Mouse (Mus musculus) adrenal gland, postnatal 14 days (tissue): ENCODE results near the gene Vps72. TPM values are rescaled to one million over a fixed set of nuclear protein-coding genes. Genes with fewer than 3 reads are reported as not detected.

Experiments
- DNase-seq: peaks from one replicate; pipeline ENCODE4 v3.0.0; 2021; ENCODE audit warnings: mixed read lengths
- microRNA-seq, 2 experiments: library from miRNA; unstranded; fragments of <30 nt; microRNA quantifications; one replicate each; pipeline ENCODE4 v1.2.0; 2021
- total RNA-seq: library from RNA; stranded (reverse); gene quantifications from 2 replicates; pipeline ENCODE4 v1.2.3, GENCODE M21; 2021

Gene Vps72
- total RNA-seq, 1 experiment from 2014 or later, result 56.6 TPM

GRCm38 (mm10) chr3:95164840-95165239, 54.0 kb downstream of the Vps72 start:
- no peak for DNase-seq

GRCm38 (mm10) chr3:95169996-95170395, 59.2 kb downstream of the Vps72 start:
- no peak for DNase-seq

- no peak for DNase-seq
Observed at GRCm38 (mm10) chr3:95171105-95171504, 60.3 kb downstream of the Vps72 start.

Small RNA genes lying within 50 kb of the gene (microRNA-seq; reads per million reads assigned to microRNA genes)
- 0 reads per million in 2 experiments for gene Mir8099-1

Other genes with a start within 250 kb of the Vps72 start
- gene Psmb4, start 224.1 kb upstream of the Vps72 start, total RNA-seq, result 262 and 280 TPM in 2 replicates
- gene Selenbp1, start 178.0 kb upstream of the Vps72 start, total RNA-seq, result 68.0 and 87.5 TPM in 2 replicates
- 22.4 and 26.9 TPM in 2 replicates for gene Rfx5, start 156.9 kb upstream of the Vps72 start, total RNA-seq
- 40.5 and 46.3 TPM in 2 replicates for gene Pi4kb, start 136.3 kb upstream of the Vps72 start, total RNA-seq
- gene Zfp687, start 95.6 kb upstream of the Vps72 start, total RNA-seq, result 30.9 and 33.2 TPM in 2 replicates
- 218 and 243 TPM in 2 replicates for gene Psmd4, start 68.4 kb upstream of the Vps72 start, total RNA-seq
- 42.9 and 43.8 TPM in 2 replicates for gene Pip5k1a, start 4.1 kb upstream of the Vps72 start, total RNA-seq
- gene Tmod4, start 13.5 kb downstream of the Vps72 start, total RNA-seq, result 1.4 TPM in 1 of 2 replicates, not detected in the other
- 39.8 and 43.6 TPM in 2 replicates for gene Scnm1, start 23.0 kb downstream of the Vps72 start, total RNA-seq
- gene Lysmd1, start 23.1 kb downstream of the Vps72 start, total RNA-seq, result 9.0 and 11.3 TPM in 2 replicates
- 1.7 and 7.8 TPM in 2 replicates for gene Tnfaip8l2, start 31.3 kb downstream of the Vps72 start, total RNA-seq
- gene Sema6c, start 49.4 kb downstream of the Vps72 start, total RNA-seq, result 2.8 and 5.4 TPM in 2 replicates
- 22.6 and 26.4 TPM in 2 replicates for gene Gabpb2, start 106.9 kb downstream of the Vps72 start, total RNA-seq
- 63.3 and 80.3 TPM in 2 replicates for gene Cdc42se1, start 117.7 kb downstream of the Vps72 start, total RNA-seq
- gene Mllt11, start 121.1 kb downstream of the Vps72 start, total RNA-seq, result 6.9 and 15.1 TPM in 2 replicates
- not detected in 2 replicates for gene Gm128, start 130.6 kb downstream of the Vps72 start, total RNA-seq
- 0.19 and 0.34 TPM in 2 replicates for gene Bnipl, start 140.2 kb downstream of the Vps72 start, total RNA-seq
- gene Mindy1, start 170.3 kb downstream of the Vps72 start, total RNA-seq, result 78.9 and 104 TPM in 2 replicates
- gene Prune1, start 171.1 kb downstream of the Vps72 start, total RNA-seq, result 21.6 and 24.0 TPM in 2 replicates
- gene Anxa9, start 196.2 kb downstream of the Vps72 start, total RNA-seq, result 1.1 and 1.6 TPM in 2 replicates
- gene Cers2, start 203.8 kb downstream of the Vps72 start, total RNA-seq, result 181 and 196 TPM in 2 replicates
- 27.1 and 28.0 TPM in 2 replicates for gene Setdb1, start 246.2 kb downstream of the Vps72 start, total RNA-seq